Mouse (Mus musculus) CH12.LX (cell line): ENCODE measurements around the gene Csnk1g2.

ENCODE experiments used
- CTCF ChIP-seq, 2 experiments: IDR thresholded peaks in 1 of 2; conservative IDR thresholded peaks in 1 of 2; 2 replicates each; pipeline ENCODE4 v1.5.1; 2011 to 2012; ENCODE audit warnings: low read depth in 2 of 2, low read length in 2 of 2, improper control_type of control experiment in 1 of 2, inconsistent platforms in 1 of 2, mild to moderate bottlenecking in 1 of 2, moderate library complexity in 1 of 2
- KAT2A ChIP-seq: IDR thresholded peaks from 2 replicates; pipeline ENCODE4 v1.6.1; 2012; ENCODE audit warnings: low read length, improper control_type of control experiment, inconsistent platforms; ENCODE audit not compliant: insufficient replicate concordance
- POLR2A ChIP-seq: IDR thresholded peaks from 2 replicates; pipeline ENCODE4 v1.6.1; 2011; ENCODE audit warnings: low read depth, mild to moderate bottlenecking, improper control_type of control experiment, low read length
- POLR2AphosphoS2 ChIP-seq: IDR thresholded peaks from 2 replicates; pipeline ENCODE4 v1.6.1; 2011; ENCODE audit warnings: low read depth, low read length, improper control_type of control experiment
- USF1 ChIP-seq: IDR thresholded peaks from 2 replicates; pipeline ENCODE4 v1.6.1; 2014; ENCODE audit warnings: low read depth, mild to moderate bottlenecking, inconsistent platforms, low read length, improper control_type of control experiment

GRCm38 (mm10) chr10:80596318-80596717 lies 26.3 kb upstream of the Csnk1g2 start:
- TF ChIP-seq CTCF (conservative IDR thresholded peaks at IDR 0.05 in 1 of 2, IDR thresholded peaks at IDR 0.05 in 1 of 2; ENCODE audit: low read depth in 2 of 2, low read length in 2 of 2) (no peak), POLR2A (no peak), USF1 (no peak), POLR2AphosphoS2 (no peak), KAT2A (no peak)
